Mouse (Mus musculus): ENCODE measurements at regions not wholly inside any gene's neighbourhood (a gene's known extent, or its start where the extent isn't known, plus 50 kb on each side); places are given as distances from the start of the nearest gene placed in this dataset.

GRCm38 (mm10) chr16:64682360-64682759 lies 80.2 kb upstream of the Csnka2ip start:
- 0 out of 2 replicates have a peak, but pooled peaks cover 5% of the 10 kb centered on the region for H3K9me3 ChIP-seq (ENCODE audit: control insufficient read depth, low read length)
- H3K4me3 ChIP-seq (replicated peaks; ENCODE audit: low read depth, low read length): no peak overlapping the region
- 64% methylated on average over 6 of the region's 6 CpGs for WGBS
- no peak overlapping the region for H3K9ac ChIP-seq (replicated peaks; ENCODE audit: low read length)
- no peaks in the 10 kb centered on the region for H3K27me3 ChIP-seq (ENCODE audit: control insufficient read depth, insufficient read depth, low read length)
- no peak overlapping the region for H3K4me2 ChIP-seq (ENCODE audit: low read length)
- no peaks in the 10 kb centered on the region for H3K36me3 ChIP-seq (ENCODE audit: control insufficient read depth, insufficient read depth, low read length)
- no peak overlapping the region for H3K27ac ChIP-seq (replicated peaks; ENCODE audit: low read depth, low read length)
- DNase-seq (no peak), ATAC-seq (ENCODE audit: low FRiP score, low TSS enrichment) (peak; percentile 31; the same call in 1 of the 2 replicates)
- no peaks in the 10 kb centered on the region for H3K4me1 ChIP-seq (ENCODE audit: control insufficient read depth, insufficient read depth, low read length)

- no peaks in the 10 kb centered on the region for H3K36me3 ChIP-seq (ENCODE audit: control insufficient read depth, insufficient read depth, low read length)
- no peak overlapping the region for H3K4me3 ChIP-seq (replicated peaks; ENCODE audit: low read depth, low read length)
- H3K27ac ChIP-seq (replicated peaks; ENCODE audit: low read depth, low read length): no peak overlapping the region
- DNase-seq (peak; percentile 67), ATAC-seq (ENCODE audit: low FRiP score, low TSS enrichment) (peak; percentile 50; the same call in 1 of the 2 replicates)
- WGBS: 26% methylated on average over 6 of the region's 6 CpGs
- no peak overlapping the region for H3K9ac ChIP-seq (replicated peaks; ENCODE audit: low read length)
- 0 out of 2 replicates have a peak, but pooled peaks cover 5% of the 10 kb centered on the region for H3K9me3 ChIP-seq (ENCODE audit: control insufficient read depth, low read length)
- H3K4me1 ChIP-seq (ENCODE audit: control insufficient read depth, insufficient read depth, low read length): no peaks in the 10 kb centered on the region
- H3K4me2 ChIP-seq (ENCODE audit: low read length): no peak overlapping the region
- H3K27me3 ChIP-seq (ENCODE audit: control insufficient read depth, insufficient read depth, low read length): no peaks in the 10 kb centered on the region
Observed at GRCm38 (mm10) chr16:64681902-64682301, 79.7 kb upstream of the Csnka2ip start.

- H3K4me3 ChIP-seq (replicated peaks; ENCODE audit: low read depth, low read length): no peak overlapping the region
- DNase-seq (no peak), ATAC-seq (ENCODE audit: low FRiP score, low TSS enrichment) (no peak)
- H3K4me1 ChIP-seq (ENCODE audit: control insufficient read depth, insufficient read depth, low read length): no peaks in the 10 kb centered on the region
- WGBS: 79% methylated on average over 4 of the region's 4 CpGs
- no peaks in the 10 kb centered on the region for H3K36me3 ChIP-seq (ENCODE audit: control insufficient read depth, insufficient read depth, low read length)
- no peak overlapping the region for H3K27ac ChIP-seq (replicated peaks; ENCODE audit: low read depth, low read length)
- 0 out of 2 replicates have a peak, but pooled peaks cover 5% of the 10 kb centered on the region for H3K9me3 ChIP-seq (ENCODE audit: control insufficient read depth, low read length)
- no peak overlapping the region for H3K9ac ChIP-seq (replicated peaks; ENCODE audit: low read length)
- H3K27me3 ChIP-seq (ENCODE audit: control insufficient read depth, insufficient read depth, low read length): no peaks in the 10 kb centered on the region; the same call in 1 of the 2 replicates
- no peak overlapping the region for H3K4me2 ChIP-seq (ENCODE audit: low read length)
Observed at GRCm38 (mm10) chr16:64680843-64681242, 78.6 kb upstream of the Csnka2ip start.

GRCm38 (mm10) chr16:64677352-64677751 lies 75.1 kb upstream of the Csnka2ip start:
- 0 out of 2 replicates have a peak, but pooled peaks cover 5% of the 10 kb centered on the region for H3K9me3 ChIP-seq (ENCODE audit: control insufficient read depth, low read length)
- H3K27ac ChIP-seq (replicated peaks; ENCODE audit: low read depth, low read length): no peak overlapping the region
- no peaks in the 10 kb centered on the region; the same call in 1 of the 2 replicates for H3K27me3 ChIP-seq (ENCODE audit: control insufficient read depth, insufficient read depth, low read length)
- peak; percentile 64 for DNase-seq
- no peak overlapping the region for H3K9ac ChIP-seq (replicated peaks; ENCODE audit: low read length)
- H3K4me3 ChIP-seq (replicated peaks; ENCODE audit: low read depth, low read length): no peak overlapping the region
- no peaks in the 10 kb centered on the region for H3K36me3 ChIP-seq (ENCODE audit: control insufficient read depth, insufficient read depth, low read length)
- no peak for ATAC-seq (ENCODE audit: low FRiP score, low TSS enrichment)
- 53% methylated on average over 8 of the region's 8 CpGs for WGBS
- no peak overlapping the region for H3K4me2 ChIP-seq (ENCODE audit: low read length)
- no peaks in the 10 kb centered on the region for H3K4me1 ChIP-seq (ENCODE audit: control insufficient read depth, insufficient read depth, low read length)

GRCm38 (mm10) chr16:64676865-64677264 lies 74.7 kb upstream of the Csnka2ip start:
- Histone ChIP-seq H3K27me3 (ENCODE audit: control insufficient read depth, insufficient read depth, low read length) (no peaks in the 10 kb centered on the region; the same call in 1 of the 2 replicates), H3K9ac (replicated peaks; ENCODE audit: low read length) (no peak overlapping the region), H3K36me3 (ENCODE audit: control insufficient read depth, insufficient read depth, low read length) (no peaks in the 10 kb centered on the region), H3K4me3 (replicated peaks; ENCODE audit: low read depth, low read length) (no peak overlapping the region), H3K4me2 (ENCODE audit: low read length) (no peak overlapping the region), H3K4me1 (ENCODE audit: control insufficient read depth, insufficient read depth, low read length) (no peaks in the 10 kb centered on the region), H3K27ac (replicated peaks; ENCODE audit: low read depth, low read length) (no peak overlapping the region), H3K9me3 (ENCODE audit: control insufficient read depth, low read length) (0 out of 2 replicates have a peak, but pooled peaks cover 5% of the 10 kb centered on the region)
- ATAC-seq (ENCODE audit: low FRiP score, low TSS enrichment): no peak; the same call in 1 of the 2 replicates
- WGBS: 68% methylated on average over 3 of the region's 3 CpGs
- peak; percentile 25 for DNase-seq

- no peak overlapping the region for H3K9ac ChIP-seq (replicated peaks; ENCODE audit: low read length)
- H3K4me3 ChIP-seq (replicated peaks; ENCODE audit: low read depth, low read length): no peak overlapping the region
- ATAC-seq (ENCODE audit: low FRiP score, low TSS enrichment): no peak
- no peak for DNase-seq
- no peak overlapping the region for H3K27ac ChIP-seq (replicated peaks; ENCODE audit: low read depth, low read length)
- H3K4me2 ChIP-seq (ENCODE audit: low read length): no peak overlapping the region
- H3K4me1 ChIP-seq (ENCODE audit: control insufficient read depth, insufficient read depth, low read length): no peaks in the 10 kb centered on the region
- no peaks in the 10 kb centered on the region for H3K36me3 ChIP-seq (ENCODE audit: control insufficient read depth, insufficient read depth, low read length)
- 0 out of 2 replicates have a peak, but pooled peaks cover 3% of the 10 kb centered on the region for H3K9me3 ChIP-seq (ENCODE audit: control insufficient read depth, low read length)
- WGBS: 71% methylated on average over 4 of the region's 4 CpGs
- H3K27me3 ChIP-seq (ENCODE audit: control insufficient read depth, insufficient read depth, low read length): no peaks in the 10 kb centered on the region
Observed at GRCm38 (mm10) chr16:64666947-64667346, 64.7 kb upstream of the Csnka2ip start.
